Mouse (Mus musculus): ENCODE data around the gene S1pr4.

The S1pr4 gene

GRCm38 (mm10) chr10:81500032-81500431 lies at the start of gene S1pr4:
Gene S1pr4 (minus strand): TSS chr10:81500132.
- DNase-seq (ENCODE audit: low spot score), result no peak

GRCm38 (mm10) chr10:81548944-81549343 lies 49.0 kb upstream of the S1pr4 start:
- DNase-seq (ENCODE audit: low spot score), result no peak

GRCm38 (mm10) chr10:81546788-81547571 lies 47.0 kb upstream of the S1pr4 start:
- DNase-seq (ENCODE audit: low spot score), result no peak

- no peak for DNase-seq (ENCODE audit: low spot score)
These were observed 46.4 kb upstream of the S1pr4 start for GRCm38 (mm10) chr10:81546332-81546731.

GRCm38 (mm10) chr10:81545161-81545747 lies 45.3 kb upstream of the S1pr4 start, which contains the start of gene Gna11:
Gene Gna11 (minus strand): TSS chr10:81545190.
- DNase-seq (ENCODE audit: low spot score), result peak; percentile 98

- no peak for DNase-seq (ENCODE audit: low spot score)
These were observed 44.6 kb upstream of the S1pr4 start for GRCm38 (mm10) chr10:81544296-81545160.

GRCm38 (mm10) chr10:81543633-81544032 lies 43.7 kb upstream of the S1pr4 start:
- DNase-seq (ENCODE audit: low spot score), result no peak

GRCm38 (mm10) chr10:81542727-81543460 lies 43.0 kb upstream of the S1pr4 start:
- DNase-seq (ENCODE audit: low spot score), result no peak

GRCm38 (mm10) chr10:81541803-81542202 lies 41.9 kb upstream of the S1pr4 start:
- peak; percentile 71 for DNase-seq (ENCODE audit: low spot score)

GRCm38 (mm10) chr10:81541363-81541762 lies 41.4 kb upstream of the S1pr4 start:
- DNase-seq (ENCODE audit: low spot score), result no peak

- no peak for DNase-seq (ENCODE audit: low spot score)
These were observed 38.6 kb upstream of the S1pr4 start for GRCm38 (mm10) chr10:81538321-81539048.

- no peak for DNase-seq (ENCODE audit: low spot score)
These were observed 37.5 kb upstream of the S1pr4 start for GRCm38 (mm10) chr10:81537429-81537828.

GRCm38 (mm10) chr10:81536734-81537133 lies 36.8 kb upstream of the S1pr4 start:
- no peak for DNase-seq (ENCODE audit: low spot score)

- DNase-seq (ENCODE audit: low spot score), result no peak
These were observed 34.9 kb upstream of the S1pr4 start for GRCm38 (mm10) chr10:81534826-81535225.

- DNase-seq (ENCODE audit: low spot score), result peak; percentile 68
These were observed 26.8 kb upstream of the S1pr4 start for GRCm38 (mm10) chr10:81526779-81527178.

GRCm38 (mm10) chr10:81525017-81525694 lies 25.2 kb upstream of the S1pr4 start:
- no peak for DNase-seq (ENCODE audit: low spot score)

GRCm38 (mm10) chr10:81524051-81524605 lies 24.2 kb upstream of the S1pr4 start, which contains the start of gene Gna15:
Gene Gna15 (minus strand): TSS chr10:81524225.
- DNase-seq (ENCODE audit: low spot score), result no peak

- no peak for DNase-seq (ENCODE audit: low spot score)
These were observed 23.6 kb upstream of the S1pr4 start for GRCm38 (mm10) chr10:81523570-81523969.

- DNase-seq (ENCODE audit: low spot score), result no peak
These were observed 23.2 kb upstream of the S1pr4 start for GRCm38 (mm10) chr10:81523142-81523541.

GRCm38 (mm10) chr10:81519978-81520365 lies 20.0 kb upstream of the S1pr4 start:
- no peak for DNase-seq (ENCODE audit: low spot score)

Data from adipocyte (in vitro differentiated cells).